Mouse (Mus musculus) bone marrow, adult 2 months (tissue): ENCODE measurements around the gene Ly86.

Experiments
- CTCF ChIP-seq: fragments of 200-500 bp; IDR thresholded peaks from 2 replicates; pipeline ENCODE4 v1.5.1; 2011; ENCODE audit warnings: low read length, control low read depth; ENCODE audit not compliant: control insufficient read depth, insufficient read depth
- POLR2A ChIP-seq: fragments of 200-500 bp; IDR thresholded peaks from 2 replicates; pipeline ENCODE4 v1.6.1; 2011; ENCODE audit warnings: low read depth, mild to moderate bottlenecking, control low read depth, low read length, borderline replicate concordance; ENCODE audit not compliant: control insufficient read depth

DNA sequence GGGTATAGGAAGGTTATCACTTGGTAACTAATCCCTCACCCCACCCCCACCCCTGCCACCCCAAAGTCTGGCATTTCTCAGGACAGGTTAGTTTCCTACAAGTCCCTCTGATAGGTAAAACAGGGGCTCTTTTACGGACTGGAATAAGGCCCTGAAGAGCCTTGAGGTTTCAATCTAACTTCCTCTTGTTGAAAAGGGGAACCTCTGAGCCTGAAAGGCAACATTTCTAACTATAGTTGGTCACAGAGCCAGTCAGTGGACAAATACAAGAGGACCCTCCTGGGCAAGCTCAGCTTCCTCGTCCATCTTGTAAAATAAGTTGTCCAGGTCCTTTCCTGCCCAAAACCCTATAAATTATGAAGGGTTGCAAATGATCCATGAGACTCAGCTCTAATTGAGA, 11.5 kb downstream of the Ly86 start:
- no peak for TF ChIP-seq POLR2A
- TF ChIP-seq CTCF = no peak
